Mouse (Mus musculus) G1E (cell line): ENCODE measurements around the gene Hs6st1. TPM values are rescaled to one million over a fixed set of nuclear protein-coding genes. Genes with fewer than 3 reads are reported as not detected.

Source experiments
- ATAC-seq: 2 replicates; pipeline ENCODE4 v1.8.0; 2016; ENCODE audit warnings: mild to moderate bottlenecking; ENCODE audit not compliant: insufficient number of reproducible peaks, poor library complexity, low FRiP score, severe bottlenecking; ENCODE audit errors: extremely low read depth
- DNase-seq: peaks from one replicate; pipeline ENCODE4 v3.0.0; 2012; ENCODE audit warnings: low spot score
- H3K27me3 ChIP-seq: 2 replicates; pipeline ENCODE4 v1.6.1; 2012; ENCODE audit warnings: mild to moderate bottlenecking, low read length, inconsistent platforms; ENCODE audit not compliant: insufficient read depth
- H3K36me3 ChIP-seq: replicated peaks from 2 replicates; pipeline ENCODE3; 2012; ENCODE audit warnings: mild to moderate bottlenecking, inconsistent platforms
- H3K4me1 ChIP-seq: 2 replicates; pipeline ENCODE4 v1.6.1; 2012; ENCODE audit warnings: low read depth, low read length, inconsistent platforms, mixed read lengths; ENCODE audit not compliant: insufficient read depth
- H3K4me3 ChIP-seq: 2 replicates; pipeline ENCODE4 v1.5.1; 2012; ENCODE audit warnings: low read depth, mild to moderate bottlenecking, inconsistent platforms, low read length, moderate library complexity, mixed read lengths
- H3K9me3 ChIP-seq: replicated peaks from 2 replicates; pipeline ENCODE4 v1.6.1; 2012; ENCODE audit warnings: inconsistent platforms
- CTCF ChIP-seq: IDR thresholded peaks from 2 replicates; pipeline ENCODE4 v1.5.1; 2012; ENCODE audit warnings: low read depth, low read length, inconsistent platforms, mixed read lengths
- GATA1 ChIP-seq: IDR thresholded peaks from 2 replicates; pipeline ENCODE4 v1.6.1; 2012; ENCODE audit warnings: borderline replicate concordance, low read length, inconsistent platforms, mixed read lengths
- GATA2 ChIP-seq: IDR thresholded peaks from 2 replicates; pipeline ENCODE4 v1.6.1; 2012; ENCODE audit warnings: low read depth, low read length, inconsistent platforms, borderline replicate concordance
- POLR2AphosphoS5 ChIP-seq: IDR thresholded peaks from 2 replicates; pipeline ENCODE4 v1.6.1; 2012; ENCODE audit warnings: low read depth, low read length, inconsistent platforms; ENCODE audit not compliant: insufficient replicate concordance
- TAL1 ChIP-seq: conservative IDR thresholded peaks from 2 replicates; pipeline ENCODE4 v1.6.1; 2012; ENCODE audit warnings: low read depth, low read length, inconsistent platforms, mixed read lengths
- polyA plus RNA-seq: library from polyadenylated mRNA; stranded (reverse); fragments of >175 nt; gene quantifications from 2 replicates; pipeline ENCODE4 v1.2.3, GENCODE M21; 2012
- total RNA-seq, 2 experiments: library from RNA; stranded (forward) in 1 of 2; stranded (reverse) in 1 of 2; fragments of 200-1000 nt in 1 of 2; fragments of >200 nt in 1 of 2; fragmentation: Nextera tagmentation in 1 of 2; gene quantifications; 2 replicates each; pipeline ENCODE4 v1.2.3; 2014 to 2017

Gene Hs6st1
- total and polyA plus RNA-seq, 3 experiments, result 29.3 to 62.9 (median 54.9) TPM

DNA sequence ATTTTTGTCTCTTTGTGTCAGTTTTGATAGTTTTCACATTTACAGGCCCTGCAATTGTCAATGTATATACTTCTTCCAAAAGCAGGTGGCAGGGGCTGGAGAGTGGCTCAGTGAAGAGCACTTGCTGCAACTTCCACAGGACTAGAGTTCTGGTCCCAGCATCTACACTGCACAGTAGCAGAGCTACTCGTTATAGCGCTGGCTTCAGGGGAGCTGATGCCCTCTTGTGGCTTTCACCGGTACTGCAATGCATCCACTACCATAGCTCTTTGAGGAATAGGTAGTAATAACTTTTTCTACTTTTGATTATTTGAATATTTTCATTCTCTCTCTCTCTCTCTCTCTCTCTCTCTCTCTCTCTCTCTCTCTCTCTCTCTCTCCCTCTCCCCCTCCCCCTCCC lies 66.4 kb downstream of the Hs6st1 start:
- Histone ChIP-seq H3K4me3 (no peak overlapping the region), H3K27me3 (no peaks in the 10 kb centered on the region), H3K9me3 (no peaks in the 10 kb centered on the region), H3K36me3 (peaks cover 21% of the 10 kb centered on the region), H3K4me1 (peaks cover 49% of the 10 kb centered on the region)
- TF ChIP-seq GATA1 (no peak), CTCF (peak; percentile 100)
- ATAC-seq (no peak), DNase-seq (peak; percentile 68)

- ATAC-seq, result no peak
- Histone ChIP-seq H3K36me3 (peaks cover 70% of the 10 kb centered on the region), H3K27me3 (no peaks in the 10 kb centered on the region), H3K4me3 (no peak overlapping the region), H3K9me3 (no peaks in the 10 kb centered on the region), H3K4me1 (peaks cover 7% of the 10 kb centered on the region; the same call in 1 of the 2 replicates)
- TF ChIP-seq POLR2AphosphoS5, result no peak; the same call in 1 of the 2 replicates
- TF ChIP-seq TAL1, result no peak
- TF ChIP-seq CTCF, result no peak
- TF ChIP-seq GATA2, result no peak
- no peak for TF ChIP-seq GATA1
- no peak for DNase-seq
These were observed 72.1 kb downstream of the Hs6st1 start for GRCm38 (mm10) chr1:36140311-36140710.

DNA sequence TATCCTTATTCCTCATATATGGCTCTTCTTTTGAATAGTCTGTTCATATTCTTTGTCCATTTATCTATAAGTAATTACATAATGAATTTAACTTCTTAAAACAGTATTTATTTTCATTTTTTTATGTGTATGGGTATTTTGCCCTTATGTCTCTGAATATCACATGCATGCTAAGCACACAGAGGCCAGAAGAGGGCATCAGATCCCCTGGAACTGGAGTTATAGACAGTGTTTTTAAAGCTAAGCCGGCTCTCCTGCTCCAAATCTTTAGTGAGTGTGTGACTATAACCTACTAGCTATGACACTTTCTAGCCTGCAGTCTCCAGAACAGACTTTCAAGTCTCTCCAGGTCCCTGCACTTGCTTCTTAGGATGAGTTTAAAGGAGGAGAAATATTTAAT lies 76.8 kb downstream of the Hs6st1 start:
- DNase-seq (no peak), ATAC-seq (no peak)
- TF ChIP-seq GATA1 (no peak), CTCF (peak; percentile 33; the same call in 1 of the 2 replicates)
- no peak overlapping the region for H3K4me3 ChIP-seq
- no peaks in the 10 kb centered on the region for H3K27me3 ChIP-seq
- H3K36me3 ChIP-seq, result peaks cover 97% of the 10 kb centered on the region
- H3K9me3 ChIP-seq, result no peaks in the 10 kb centered on the region
- H3K4me1 ChIP-seq, result peaks cover 7% of the 10 kb centered on the region; the same call in 1 of the 2 replicates

- peaks cover 5% of the 10 kb centered on the region; the same call in 1 of the 2 replicates for H3K4me1 ChIP-seq
- H3K9me3 ChIP-seq, result no peaks in the 10 kb centered on the region
- peaks cover 93% of the 10 kb centered on the region for H3K36me3 ChIP-seq
- H3K27me3 ChIP-seq, result no peaks in the 10 kb centered on the region
- no peak for ATAC-seq
- no peak for TF ChIP-seq GATA1
- TF ChIP-seq TAL1, result no peak
- TF ChIP-seq POLR2AphosphoS5, result no peak
- TF ChIP-seq GATA2, result no peak
- no peak for TF ChIP-seq CTCF
- no peak for DNase-seq
- no peak overlapping the region for H3K4me3 ChIP-seq
These were observed 80.6 kb downstream of the Hs6st1 start for GRCm38 (mm10) chr1:36148809-36149208.

- Histone ChIP-seq H3K4me3 (no peak overlapping the region), H3K4me1 (peaks cover 5% of the 10 kb centered on the region; the same call in 1 of the 2 replicates), H3K9me3 (no peaks in the 10 kb centered on the region), H3K27me3 (no peaks in the 10 kb centered on the region), H3K36me3 (peaks cover 93% of the 10 kb centered on the region)
- ATAC-seq, result peak; percentile 48; the same call in 1 of the 2 replicates
- TF ChIP-seq TAL1 (no peak), GATA1 (no peak), GATA2 (no peak), CTCF (peak; percentile 69)
- DNase-seq, result no peak
These were observed 81.2 kb downstream of the Hs6st1 start for GRCm38 (mm10) chr1:36149411-36149810.

Other genes starting within 250 kb of the Hs6st1 start
- 97.4 and 117 TPM in 2 replicates for gene Uggt1, start 176.3 kb downstream of the Hs6st1 start, total RNA-seq (2014; fragmentation: Nextera tagmentation)
- gene Uggt1, start 176.3 kb downstream of the Hs6st1 start, total RNA-seq (2017), result 96.4 and 97.8 TPM in 2 replicates
- gene Uggt1, start 176.3 kb downstream of the Hs6st1 start, polyA plus RNA-seq, result 10.4 and 12.2 TPM in 2 replicates
- gene Neurl3, start 206.3 kb downstream of the Hs6st1 start, total RNA-seq (2014; fragmentation: Nextera tagmentation), result 140 and 142 TPM in 2 replicates
- 91.7 and 120 TPM in 2 replicates for gene Neurl3, start 206.3 kb downstream of the Hs6st1 start, total RNA-seq (2017)
- gene Neurl3, start 206.3 kb downstream of the Hs6st1 start, polyA plus RNA-seq, result 35.1 and 38.7 TPM in 2 replicates
- gene Arid5a, start 239.3 kb downstream of the Hs6st1 start, total RNA-seq (2014; fragmentation: Nextera tagmentation), result 5.5 and 8.7 TPM in 2 replicates
- gene Arid5a, start 239.3 kb downstream of the Hs6st1 start, total RNA-seq (2017), result 8.2 and 8.4 TPM in 2 replicates
- gene Arid5a, start 239.3 kb downstream of the Hs6st1 start, polyA plus RNA-seq, result 32.1 and 33.6 TPM in 2 replicates